Mouse (Mus musculus): Measurements from ENCODE around the gene Hsd17b2. TPM values are rescaled to one million over a fixed set of nuclear protein-coding genes. Genes with fewer than 3 reads are reported as not detected.

Hsd17b2 gene
- polyA plus RNA-seq, 1 experiment, result 1.1 TPM

GRCm38 (mm10) chr8:117801443-117802298, 100.0 kb downstream of the Hsd17b2 start, which contains the start of gene Mphosph6:
Gene Mphosph6 (minus strand): TSS chr8:117801943.
- H3K4me1 ChIP-seq (ENCODE audit: control insufficient read depth, insufficient read depth, low read length), result peaks cover 2% of the 10 kb centered on the region; the same call in 1 of the 2 replicates
- H3K27ac ChIP-seq (ENCODE audit: control insufficient read depth, insufficient read depth, low read depth, low read length, poor library complexity), result peak within 1 kb of the TSS; percentile 8; the same call in 1 of the 2 replicates
- under 1% methylated on average over 65 of the region's 65 CpGs for WGBS
- TF ChIP-seq POLR2A (IDR thresholded peaks at IDR 0.05; ENCODE audit: borderline replicate concordance, control insufficient read depth, low read depth, low read length) (peak; percentile 80; the same call in 1 of the 2 replicates), CTCF (IDR thresholded peaks at IDR 0.05; ENCODE audit: control insufficient read depth, insufficient read depth, low read length) (no peak)
- H3K4me3 ChIP-seq (replicated peaks; ENCODE audit: control insufficient read depth, low read depth, low read length), result peak within 1 kb of the TSS; percentile 84

DNA sequence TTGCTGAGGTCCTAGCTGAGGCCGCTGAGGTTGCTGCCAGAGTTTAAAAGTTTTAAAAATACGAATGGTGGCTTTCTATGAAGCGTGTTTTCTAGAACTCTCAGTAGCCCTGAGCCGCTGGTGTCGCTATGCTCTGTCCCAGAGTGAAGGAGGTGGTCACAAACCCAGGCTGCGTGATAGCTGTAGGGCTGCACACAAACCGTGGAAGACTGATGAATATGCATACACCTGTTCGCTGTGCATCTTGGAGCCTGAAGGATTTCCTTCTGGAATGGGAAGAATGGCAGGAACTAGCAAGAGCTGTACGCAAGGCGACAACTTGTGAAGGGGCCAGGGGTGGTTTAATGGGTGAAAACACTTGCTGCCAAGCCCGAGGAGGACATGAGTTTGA, 100.6 kb downstream of the Hsd17b2 start:
- Histone ChIP-seq H3K27ac (ENCODE audit: control insufficient read depth, insufficient read depth, low read depth, low read length, poor library complexity) (0 out of 2 replicates have a peak overlapping the region, but pooled peaks have one; percentile 8), H3K4me1 (ENCODE audit: control insufficient read depth, insufficient read depth, low read length) (peaks cover 2% of the 10 kb centered on the region; the same call in 1 of the 2 replicates), H3K4me3 (replicated peaks; ENCODE audit: control insufficient read depth, low read depth, low read length) (peak overlapping the region; percentile 84)
- WGBS, result 2% methylated on average over 11 of the region's 11 CpGs
- no peak for TF ChIP-seq CTCF (IDR thresholded peaks at IDR 0.05; ENCODE audit: control insufficient read depth, insufficient read depth, low read length)
- TF ChIP-seq POLR2A (IDR thresholded peaks at IDR 0.05; ENCODE audit: borderline replicate concordance, control insufficient read depth, low read depth, low read length), result no peak

DNA sequence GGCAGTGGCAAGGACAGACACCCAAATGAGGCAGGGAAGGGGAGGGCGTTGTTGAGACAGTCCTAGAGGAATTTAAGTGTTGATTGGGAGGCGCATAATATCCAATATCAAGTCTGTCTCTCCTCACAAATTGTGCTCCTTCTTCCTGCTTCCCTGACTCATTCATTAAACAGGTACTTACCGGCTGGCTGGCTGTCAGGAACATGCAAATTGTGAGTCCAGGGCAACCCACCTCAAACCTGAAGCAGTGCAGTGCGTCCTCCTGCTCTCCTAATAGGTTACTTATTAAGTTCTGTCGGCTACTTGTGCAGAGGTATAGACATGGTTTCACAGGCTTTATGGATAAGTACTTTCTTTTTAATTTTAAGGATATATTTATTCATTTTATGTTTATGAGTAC, 103.7 kb downstream of the Hsd17b2 start:
- peaks cover 2% of the 10 kb centered on the region; the same call in 1 of the 2 replicates for H3K4me1 ChIP-seq (ENCODE audit: control insufficient read depth, insufficient read depth, low read length)
- 75% methylated on average over 5 of the region's 5 CpGs for WGBS
- H3K4me3 ChIP-seq (replicated peaks; ENCODE audit: control insufficient read depth, low read depth, low read length), result no peak overlapping the region
- no peak overlapping the region for H3K27ac ChIP-seq (ENCODE audit: control insufficient read depth, insufficient read depth, low read depth, low read length, poor library complexity)
- TF ChIP-seq POLR2A (IDR thresholded peaks at IDR 0.05; ENCODE audit: borderline replicate concordance, control insufficient read depth, low read depth, low read length), result no peak
- no peak for TF ChIP-seq CTCF (IDR thresholded peaks at IDR 0.05; ENCODE audit: control insufficient read depth, insufficient read depth, low read length)

Other genes starting within 250 kb of the Hsd17b2 start
- gene Plcg2, start 203.6 kb upstream of the Hsd17b2 start, polyA plus RNA-seq (2011; ENCODE audit: insufficient read depth, insufficient read length, low replicate concordance, missing spikeins), result 14.7 and 36.8 TPM in 2 replicates
- 0.61 and 2.1 TPM in 2 replicates for gene Sdr42e1, start 28.2 kb upstream of the Hsd17b2 start, polyA plus RNA-seq (2011; ENCODE audit: insufficient read depth, insufficient read length, low replicate concordance, missing spikeins)
- gene Mphosph6, start 100.0 kb downstream of the Hsd17b2 start, polyA plus RNA-seq (2011; ENCODE audit: insufficient read depth, insufficient read length, low replicate concordance, missing spikeins), result 28.8 and 32.0 TPM in 2 replicates

All from bone marrow, adult 2 months (tissue).